Comparison of ENCODE assay signal across 16 mouse cellular contexts in genomic region chr8:86474461-86474860, GRCm38 (mm10).
"Had no signal": no experiment of that assay in that cellular context is flagged by ENCODE, and none has a peak within 500 bp of the region (broad histone marks: within the 10 kb centered on the region; RNA-seq: fewer than 3 reads in every experiment).

No protein-coding gene starts in this region.

- H3K9me3 ChIP-seq: neural tube, embryonic 13.5 days; neural tube, embryonic 15.5 days; stomach, embryonic 15.5 days had no signal

- H3K4me2 ChIP-seq: neural tube, embryonic 13.5 days; neural tube, embryonic 15.5 days; stomach, embryonic 15.5 days had no signal

- H3K27ac ChIP-seq: neural tube, embryonic 13.5 days; neural tube, embryonic 15.5 days; stomach, embryonic 15.5 days; stomach, postnatal 0 days had no signal

- H3K9ac ChIP-seq: neural tube, embryonic 13.5 days; neural tube, embryonic 15.5 days; stomach, embryonic 15.5 days had no signal

- H3K27me3 ChIP-seq: neural tube, embryonic 13.5 days; neural tube, embryonic 15.5 days; stomach, embryonic 15.5 days had no signal

- H3K36me3 ChIP-seq: neural tube, embryonic 13.5 days; neural tube, embryonic 15.5 days; stomach, embryonic 15.5 days had no signal

- H3K4me1 ChIP-seq: stomach, embryonic 15.5 days had no signal

- H3K4me3 ChIP-seq: neural tube, embryonic 13.5 days; neural tube, embryonic 15.5 days; stomach, embryonic 15.5 days had no signal

- DNase-seq: retina, postnatal 1 day; right cerebral cortex, adult 18-20 months; right cerebral cortex, postnatal 14 days; right cerebral cortex, postnatal 25 days; right cerebral cortex, postnatal 4 days; spleen, adult 18-20 months; thymus, adult 18-20 months; thymus, adult 2 months; thymus, postnatal 14 days; thymus, postnatal 25 days; thymus, postnatal 36 days; thymus, postnatal 4 days had no signal
